Mouse (Mus musculus): Measurements from ENCODE around the gene Vps9d1.

DNA sequence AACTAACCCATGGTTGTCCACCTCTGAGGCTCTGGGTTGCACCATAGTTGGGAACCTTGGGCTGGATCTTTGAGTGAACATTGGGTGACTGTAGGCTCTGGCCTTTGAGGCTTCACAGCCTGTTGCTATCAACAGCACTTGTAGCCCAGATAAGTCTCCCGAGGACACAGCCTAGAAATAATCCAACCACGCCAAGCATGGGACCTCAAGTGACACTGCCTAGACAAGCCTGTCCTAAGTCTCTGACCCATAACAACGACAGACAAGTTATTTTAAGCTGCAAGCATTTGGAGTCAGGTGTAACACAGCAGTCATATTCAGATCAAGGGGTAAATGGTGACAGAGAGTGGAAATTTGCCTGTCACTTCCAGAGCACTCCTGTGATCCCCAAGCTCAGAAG is 38.7 kb downstream of the Vps9d1 start:
- no peak for TF ChIP-seq CTCF (conservative IDR thresholded peaks at IDR 0.05; ENCODE audit: insufficient read depth, insufficient read length, low read depth, low read length)
- no peak for TF ChIP-seq POLR2A (IDR thresholded peaks at IDR 0.05; ENCODE audit: low read depth, low read length)
